Mouse (Mus musculus) liver, embryonic 11.5 days (tissue): ENCODE measurements around the gene Pom121. TPM values are rescaled to one million over a fixed set of nuclear protein-coding genes. Genes with fewer than 3 reads are reported as not detected.
"Not testable (repeated sequence)": the region's sequence is repeated elsewhere in the genome, so short reads cannot be mapped to it uniquely, and the experiment has no call there.

Experiments used
- ATAC-seq: fragments of 200-750 bp; cut with Nextera tagmentation; replicated peaks from 2 replicates; pipeline ENCODE4 v1.8.0; 2017; ENCODE audit warnings: moderate number of reproducible peaks, mild to moderate bottlenecking, moderate TSS enrichment, moderate library complexity; ENCODE audit not compliant: low FRiP score
- DNase-seq: peaks from one replicate; pipeline ENCODE4 v3.0.0-alpha.2; 2017; ENCODE audit warnings: low spot score
- H3K27ac ChIP-seq: fragments of 300-500 bp; sonication (generic); 2 replicates; pipeline ENCODE4 v1.5.1; 2014; ENCODE audit warnings: mild to moderate bottlenecking, low read depth, low read length, control low read depth
- H3K27me3 ChIP-seq: fragments of 300-500 bp; sonication (generic); replicated peaks from 2 replicates; pipeline ENCODE4 v1.6.1; 2014; ENCODE audit warnings: low read length, mixed read lengths; ENCODE audit not compliant: control insufficient read depth, insufficient read depth
- H3K36me3 ChIP-seq: fragments of 300-500 bp; sonication (generic); 2 replicates; pipeline ENCODE4 v1.6.1; 2014; ENCODE audit warnings: mild to moderate bottlenecking, low read length, moderate library complexity, mixed read lengths; ENCODE audit not compliant: control insufficient read depth, insufficient read depth
- H3K4me1 ChIP-seq: fragments of 300-500 bp; sonication (generic); replicated peaks from 2 replicates; pipeline ENCODE4 v1.6.1; 2014; ENCODE audit warnings: low read length, mixed read lengths; ENCODE audit not compliant: control insufficient read depth, insufficient read depth
- H3K4me2 ChIP-seq: fragments of 300-500 bp; sonication (generic); 2 replicates; pipeline ENCODE4 v1.6.1; 2014; ENCODE audit warnings: mild to moderate bottlenecking, control low read depth, moderate library complexity
- H3K4me3 ChIP-seq: fragments of 300-500 bp; sonication (generic); 2 replicates; pipeline ENCODE4 v1.5.1; 2014; ENCODE audit warnings: low read depth, low read length, control low read depth
- H3K9ac ChIP-seq: fragments of 300-500 bp; sonication (generic); 2 replicates; pipeline ENCODE4 v1.6.1; 2014; ENCODE audit warnings: low read depth, low read length, control low read depth
- H3K9me3 ChIP-seq: fragments of 300-500 bp; sonication (generic); 2 replicates; pipeline ENCODE4 v1.6.1; 2016; ENCODE audit warnings: low read length, inconsistent platforms, mixed read lengths; ENCODE audit not compliant: control insufficient read depth
- WGBS: fragments of 180-500 bp; shearing (Covaris S2); extraction: QIAGEN DNeasy Blood & Tissue Kit; methylation state at CpG from one replicate; pipeline ENCODE4 v1.1.7; 2014; 5-methylcytosine and 5-hydroxymethylcytosine counted together
- polyA plus RNA-seq: library from polyadenylated mRNA; unstranded; fragments of >200 nt; fragmentation: Nextera tagmentation; extraction: Ambion mirVana; gene quantifications from 2 replicates; pipeline ENCODE4 v1.2.1, GENCODE M21; 2014

Gene Pom121
- polyA plus RNA-seq, 1 experiment from 2014 or later: 19.7 TPM

DNA sequence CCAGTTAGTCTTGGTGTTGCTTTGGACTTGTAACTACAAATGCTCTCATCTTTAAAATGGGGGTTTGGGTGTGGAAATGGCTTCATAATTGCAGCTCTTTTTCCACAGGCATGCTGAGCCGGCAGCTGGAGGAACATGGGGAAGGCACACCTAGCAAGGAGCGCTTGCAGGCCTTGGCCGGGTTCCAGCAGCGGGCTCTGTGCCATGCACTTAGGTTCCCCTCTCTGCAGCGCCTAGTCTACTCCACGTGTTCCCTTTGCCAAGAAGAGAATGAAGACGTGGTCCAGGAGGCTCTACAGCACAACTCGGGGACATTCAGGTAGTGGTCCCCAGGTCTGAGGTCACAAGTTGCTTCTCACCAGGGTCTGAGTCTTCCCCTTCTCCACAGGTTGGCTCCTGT is 19.2 kb downstream of the Pom121 start:
- WGBS: 87% methylated on average over 8 of the region's 8 CpGs
- Histone ChIP-seq H3K9me3 (no peaks in the 10 kb centered on the region), H3K27me3 (no peaks in the 10 kb centered on the region), H3K27ac (no peak overlapping the region), H3K9ac (no peak overlapping the region), H3K36me3 (peaks cover 63% of the 10 kb centered on the region), H3K4me1 (peaks cover 8% of the 10 kb centered on the region), H3K4me3 (no peak overlapping the region), H3K4me2 (no peak overlapping the region)
- DNase-seq: no peak
- ATAC-seq: no peak

DNA sequence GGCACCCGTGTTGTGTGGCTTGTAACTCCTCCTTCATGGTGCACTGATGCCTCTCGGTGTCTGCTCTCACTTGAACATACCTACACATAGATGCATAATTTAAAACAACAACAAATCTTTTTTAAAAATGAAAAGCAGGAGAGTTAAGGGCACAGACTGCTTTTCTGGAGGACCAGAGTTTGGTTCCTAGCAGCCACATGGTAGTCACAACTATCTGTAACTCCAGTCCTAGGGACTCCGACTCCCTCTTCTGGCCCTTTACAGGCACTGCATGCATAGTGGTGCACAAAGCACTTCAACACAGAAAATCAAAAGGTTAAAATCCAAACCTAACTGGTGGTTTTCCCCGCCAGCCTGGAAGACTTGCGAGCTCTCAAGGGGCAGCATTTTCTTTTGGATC is 20.7 kb downstream of the Pom121 start:
- Histone ChIP-seq H3K9me3 (no peaks in the 10 kb centered on the region), H3K4me3 (no peak overlapping the region), H3K36me3 (peaks cover 53% of the 10 kb centered on the region), H3K9ac (no peak overlapping the region), H3K4me2 (no peak overlapping the region), H3K4me1 (peaks cover 11% of the 10 kb centered on the region), H3K27me3 (no peaks in the 10 kb centered on the region), H3K27ac (no peak overlapping the region)
- WGBS: 94% methylated on average over 5 of the region's 5 CpGs
- no peak for DNase-seq
- ATAC-seq: no peak

- Histone ChIP-seq H3K4me1 (peaks cover 11% of the 10 kb centered on the region), H3K27ac (no peak overlapping the region), H3K36me3 (peaks cover 42% of the 10 kb centered on the region), H3K27me3 (no peaks in the 10 kb centered on the region), H3K4me2 (peak overlapping the region; percentile 86), H3K9ac (no peak overlapping the region), H3K9me3 (no peaks in the 10 kb centered on the region), H3K4me3 (no peak overlapping the region; the same call in 1 of the 2 replicates)
- no peak for ATAC-seq
- 91% methylated on average over 13 of the region's 13 CpGs for WGBS
- no peak for DNase-seq
These were observed 23.2 kb downstream of the Pom121 start for GRCm38 (mm10) chr5:135371195-135371594.

DNA sequence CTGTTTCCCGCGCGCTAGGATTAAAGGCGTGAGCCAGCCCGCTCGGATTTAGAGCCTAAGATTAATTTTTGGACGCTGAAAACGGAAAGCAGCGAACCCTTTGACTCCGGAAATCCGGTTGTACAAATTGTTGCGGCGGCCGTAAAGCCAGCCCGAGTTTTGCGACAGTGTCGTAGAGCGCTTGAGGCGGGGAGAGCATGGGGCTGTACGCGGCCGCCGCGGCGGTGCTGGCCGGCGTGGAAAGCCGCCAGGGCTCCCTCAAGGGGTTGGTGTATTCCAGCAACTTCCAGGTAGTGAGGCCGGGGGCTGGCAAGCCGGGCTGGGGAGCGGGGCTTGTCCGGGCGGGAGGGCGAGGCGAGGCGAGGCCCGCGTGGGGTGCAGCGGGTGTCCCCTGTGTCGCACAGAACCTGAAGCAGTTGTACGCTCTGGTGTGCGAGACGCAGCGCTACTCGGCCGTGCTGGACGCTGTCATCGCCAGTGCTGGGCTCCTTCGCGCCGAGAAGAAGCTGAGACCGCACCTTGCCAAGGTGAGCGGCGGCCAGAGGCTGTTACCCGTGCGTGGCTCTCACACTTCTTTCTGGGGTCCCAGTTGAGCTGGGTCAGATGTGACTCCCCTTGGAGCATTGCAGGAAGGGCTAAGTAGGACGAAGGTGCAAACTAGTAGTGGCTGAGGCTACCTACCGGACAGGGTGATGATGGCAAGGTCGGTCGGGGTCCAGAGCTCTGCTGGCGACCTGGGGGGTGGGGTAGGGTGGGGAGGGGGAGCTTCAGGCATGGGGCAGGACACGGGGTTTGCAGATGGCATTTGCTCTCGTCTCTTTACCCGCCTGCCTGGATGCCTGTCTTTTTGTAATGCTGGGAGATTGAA is 24.3 kb downstream of the Pom121 start, which contains the start of gene Nsun5:
Nsun5 (plus strand) TSS at position 167 of the 868 bp plus-strand sequence.
- under 1% methylated on average over 64 of the region's 64 CpGs for WGBS
- DNase-seq: peak; percentile 94
- Histone ChIP-seq H3K9me3 (no peaks in the 10 kb centered on the region), H3K27ac (peak within 1 kb of the TSS; percentile 79), H3K4me1 (peaks cover 11% of the 10 kb centered on the region), H3K4me3 (peak within 1 kb of the TSS; percentile 97), H3K36me3 (peaks cover 30% of the 10 kb centered on the region), H3K9ac (peak within 1 kb of the TSS; percentile 92), H3K27me3 (no peaks in the 10 kb centered on the region), H3K4me2 (peak within 1 kb of the TSS; percentile 86)
- peak; percentile 80 for ATAC-seq

DNA sequence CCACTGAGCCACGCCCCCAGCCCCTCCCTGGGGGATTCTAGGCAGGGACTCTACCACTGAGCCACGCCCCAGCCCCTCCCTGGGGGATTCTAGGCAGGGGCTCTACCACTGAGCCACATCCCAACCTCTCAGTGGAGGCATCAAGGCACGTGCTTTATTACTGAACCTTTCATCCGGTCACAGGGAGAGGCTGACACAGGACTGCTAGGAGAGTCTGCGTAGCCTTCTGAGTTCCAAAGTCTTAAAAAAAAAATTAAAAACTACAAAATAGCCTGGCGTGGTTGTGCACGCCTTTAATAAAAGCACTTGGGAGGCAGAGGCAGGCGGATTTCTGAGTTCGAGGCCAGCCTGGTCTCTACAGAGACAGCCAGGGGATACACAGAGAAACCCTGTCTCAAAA is 25.1 kb downstream of the Pom121 start:
- not testable (repeated sequence) for DNase-seq, H3K9me3 ChIP-seq, H3K27me3 ChIP-seq, ATAC-seq
- peaks cover 24% of the 10 kb centered on the region for H3K36me3 ChIP-seq
- peak overlapping the region; percentile 92 for H3K9ac ChIP-seq
- peaks cover 11% of the 10 kb centered on the region for H3K4me1 ChIP-seq
- WGBS: 53% methylated on average over 9 of the region's 9 CpGs
- peak overlapping the region; percentile 79 for H3K27ac ChIP-seq
- H3K4me2 ChIP-seq: peak overlapping the region; percentile 86
- H3K4me3 ChIP-seq: peak overlapping the region; percentile 97

- H3K4me3 ChIP-seq: no peak overlapping the region
- peaks cover 11% of the 10 kb centered on the region for H3K4me1 ChIP-seq
- no peak overlapping the region for H3K9ac ChIP-seq
- no peak for DNase-seq
- no peaks in the 10 kb centered on the region for H3K9me3 ChIP-seq
- H3K27me3 ChIP-seq: no peaks in the 10 kb centered on the region
- peaks cover 15% of the 10 kb centered on the region for H3K36me3 ChIP-seq
- ATAC-seq: no peak
- no peak overlapping the region for H3K4me2 ChIP-seq
- 81% methylated on average over 6 of the region's 6 CpGs for WGBS
- H3K27ac ChIP-seq: no peak overlapping the region
These were observed 26.0 kb downstream of the Pom121 start for GRCm38 (mm10) chr5:135368312-135368711.

DNA sequence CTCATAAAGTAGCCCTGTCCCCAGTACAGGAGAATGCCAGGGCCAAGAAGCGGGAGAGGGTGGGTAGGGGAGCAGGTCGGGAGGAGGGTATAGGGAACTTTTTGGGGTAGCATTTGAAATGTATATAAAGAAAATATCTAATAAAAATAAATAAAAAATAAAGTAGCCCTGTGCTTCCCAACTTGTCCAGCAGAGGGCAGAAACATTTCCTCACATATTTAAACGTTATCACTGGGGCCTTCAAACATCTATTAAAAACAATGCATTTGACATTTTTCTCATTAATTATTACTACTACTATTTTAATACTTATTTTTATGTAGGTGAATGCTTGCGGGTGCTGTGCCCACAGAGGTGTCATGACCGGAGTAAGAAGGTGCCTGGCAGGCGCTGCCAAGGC is 26.5 kb downstream of the Pom121 start:
- Histone ChIP-seq H3K36me3 (peaks cover 12% of the 10 kb centered on the region), H3K27me3 (no peaks in the 10 kb centered on the region), H3K4me3 (no peak overlapping the region), H3K9me3 (no peaks in the 10 kb centered on the region), H3K4me1 (peaks cover 11% of the 10 kb centered on the region), H3K27ac (no peak overlapping the region), H3K9ac (no peak overlapping the region), H3K4me2 (no peak overlapping the region)
- no peak for ATAC-seq
- DNase-seq: no peak
- 53% methylated on average over 6 of the region's 6 CpGs for WGBS

DNA sequence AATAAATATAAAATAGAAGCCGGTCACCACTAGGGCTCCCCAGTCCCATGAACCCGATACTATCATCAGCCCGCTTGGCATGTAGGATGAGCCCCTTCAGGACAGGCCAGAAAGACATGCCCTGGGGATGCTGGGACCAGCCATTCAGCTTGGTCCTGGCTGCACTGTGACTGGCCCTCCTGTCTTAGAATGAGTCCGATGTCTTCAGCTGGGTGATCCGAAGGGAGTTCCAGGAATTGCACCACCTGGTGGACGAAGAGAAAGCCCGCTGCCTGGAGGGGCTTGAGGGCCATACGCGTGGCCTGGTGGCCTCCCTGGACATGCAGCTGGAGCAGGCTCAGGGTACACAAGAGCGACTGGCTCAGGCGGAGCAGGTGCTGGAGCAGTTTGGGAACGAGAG is 30.8 kb downstream of the Pom121 start:
- Histone ChIP-seq H3K9me3 (no peaks in the 10 kb centered on the region), H3K27ac (no peak overlapping the region), H3K9ac (no peak overlapping the region), H3K4me2 (no peak overlapping the region), H3K4me3 (no peak overlapping the region), H3K4me1 (no peaks in the 10 kb centered on the region), H3K27me3 (no peaks in the 10 kb centered on the region), H3K36me3 (no peaks in the 10 kb centered on the region)
- 31% methylated on average over 12 of the region's 12 CpGs for WGBS
- DNase-seq (peak; percentile 51), ATAC-seq (no peak; the same call in 1 of the 2 replicates)

- 86% methylated on average over 3 of the region's 3 CpGs for WGBS
These were observed 31.8 kb downstream of the Pom121 start for GRCm38 (mm10) chr5:135362572-135362971.

More at GRCm38 (mm10) chr5:135362572-135362971, 31.8 kb downstream of the Pom121 start:
- H3K4me3 ChIP-seq: no peak overlapping the region
- no peak overlapping the region for H3K27ac ChIP-seq
- H3K4me1 ChIP-seq: no peaks in the 10 kb centered on the region
- H3K27me3 ChIP-seq: no peaks in the 10 kb centered on the region
- no peak overlapping the region for H3K9ac ChIP-seq
- H3K36me3 ChIP-seq: no peaks in the 10 kb centered on the region
- ATAC-seq (no peak), DNase-seq (no peak)
- peaks cover 2% of the 10 kb centered on the region; the same call in 1 of the 2 replicates for H3K9me3 ChIP-seq
- no peak overlapping the region for H3K4me2 ChIP-seq
